Mouse (Mus musculus): ENCODE results near the gene Clrn3. TPM values are rescaled to one million over a fixed set of nuclear protein-coding genes. Genes with fewer than 3 reads are reported as not detected.
A peak's percentile ranks its signal among the peaks of the same experiment; 100 is the strongest.
"Not testable (repeated sequence)": the region's sequence is repeated elsewhere in the genome, so short reads cannot be mapped to it uniquely, and the experiment has no call there.

The Clrn3 gene
- total RNA-seq, 2 experiments from 2014 or later, result not detected

DNA sequence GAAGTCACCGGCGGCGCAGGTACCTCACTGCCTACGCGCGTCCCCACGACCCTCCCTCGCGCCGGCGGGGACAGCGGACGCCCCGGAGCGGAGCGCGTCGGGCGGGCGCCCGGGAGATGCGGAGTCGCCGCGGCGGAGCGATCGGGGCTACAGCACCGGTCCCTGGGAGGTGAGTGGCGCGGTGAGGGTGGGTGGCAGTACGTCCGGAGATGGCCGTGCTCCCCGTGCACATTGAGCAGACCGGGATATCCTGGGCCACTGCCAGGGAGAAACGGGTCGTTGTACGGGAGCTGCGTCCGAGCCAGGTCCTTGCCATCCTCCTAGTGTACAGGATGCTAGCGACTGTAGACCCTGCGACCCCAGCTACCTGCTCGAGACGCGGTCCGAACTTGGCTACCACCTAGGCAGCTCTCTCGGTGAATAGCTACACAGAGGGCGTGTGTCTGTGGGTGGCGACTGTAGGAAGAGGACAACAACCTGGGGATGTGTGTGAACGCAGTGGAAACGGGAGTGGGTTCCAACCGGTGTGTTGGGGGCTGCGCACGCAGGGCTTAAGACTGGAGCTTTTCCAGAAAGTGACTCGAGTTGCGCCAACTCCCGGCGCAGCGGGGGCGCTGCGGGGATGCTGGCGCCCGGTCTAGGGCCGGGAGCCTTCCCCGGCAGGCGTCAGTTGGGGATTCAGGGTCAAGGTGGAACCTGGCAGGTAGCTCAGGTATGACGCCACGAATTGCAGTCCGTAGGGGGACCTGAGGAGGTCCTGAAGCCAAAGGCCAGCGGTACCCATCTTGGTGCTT, 9.7 kb upstream of the Clrn3 start:
- intact Hi-C loops (cut with DNase I), result loop anchor here (1.0 to 5.0 kb wide), 4 partner anchors 44 to 199 kb away; no protein-coding TSS in a partner anchor
- DNase-seq (ENCODE audit: low spot score in 2 of 2), result peak; percentile 49 to 58

DNA sequence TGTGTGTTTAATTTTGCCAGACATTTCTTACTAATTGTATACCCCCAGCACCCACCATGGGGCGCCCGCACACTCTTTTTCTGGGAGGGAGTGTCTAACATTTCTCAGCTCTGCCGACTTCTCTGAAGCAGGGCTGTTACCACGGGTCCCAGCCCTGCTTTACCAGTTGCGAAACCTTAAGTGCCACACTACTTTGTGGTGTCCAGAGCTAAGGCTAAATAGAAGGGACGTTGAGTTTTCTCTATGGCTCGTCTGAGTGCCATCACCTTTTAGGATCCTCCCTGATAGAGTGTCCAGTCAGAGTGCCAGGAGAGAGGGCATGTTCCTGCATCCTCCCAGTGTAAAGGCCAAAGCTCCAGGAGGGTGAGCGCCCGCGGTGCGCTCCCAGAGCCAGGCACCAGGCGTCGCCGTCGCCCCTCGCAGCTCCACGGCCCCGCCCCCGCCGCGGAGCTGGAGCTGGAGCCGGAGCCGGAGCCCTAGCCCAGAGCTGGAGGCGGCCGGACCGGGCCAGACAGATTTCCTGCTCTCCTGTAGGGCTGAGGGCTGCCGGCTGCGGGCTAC, 9.0 kb upstream of the Clrn3 start, which contains the start of gene Ptpre:
TSS of gene Ptpre (plus strand) at position 141 of the 561 bp plus-strand sequence.
- intact Hi-C loops (cut with DNase I), result loop anchor here (1.0 to 5.0 kb wide), 4 partner anchors 45 to 200 kb away; no protein-coding TSS in a partner anchor
- peak; percentile 87 to 93 for DNase-seq (ENCODE audit: low spot score in 2 of 2)

DNA sequence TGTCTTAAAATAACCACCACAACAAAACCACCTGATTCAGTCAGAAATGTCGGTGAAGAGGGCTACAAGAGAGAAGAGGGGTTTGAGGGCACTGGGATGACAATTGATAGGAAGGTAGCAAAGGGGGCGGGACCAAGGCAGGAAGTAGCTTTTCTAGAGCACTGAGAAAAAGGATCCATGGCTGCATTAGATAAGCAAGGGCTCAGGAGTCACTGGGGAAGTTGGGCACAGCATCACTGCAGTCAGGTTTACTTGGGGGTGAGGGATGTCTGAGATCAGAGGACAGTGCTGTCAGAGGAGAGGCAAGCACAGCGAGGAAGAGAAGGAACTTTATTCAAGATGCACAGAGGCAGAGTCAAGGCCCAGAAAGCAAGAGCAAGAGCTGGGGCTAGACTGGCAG, 7.5 kb upstream of the Clrn3 start:
- no peak for DNase-seq (ENCODE audit: low spot score in 2 of 2)
- intact Hi-C loops (cut with DNase I), result loop anchor here (5.0 kb wide), 2 partner anchors 46 to 201 kb away; no protein-coding TSS in a partner anchor

GRCm38 (mm10) chr7:135534548-135535189, 6.2 kb upstream of the Clrn3 start:
- DNase-seq (ENCODE audit: low spot score in 2 of 2), result no peak
- intact Hi-C loops (cut with DNase I), result loop anchor here (5.0 kb wide), 2 partner anchors 48 to 203 kb away; no protein-coding TSS in a partner anchor

DNA sequence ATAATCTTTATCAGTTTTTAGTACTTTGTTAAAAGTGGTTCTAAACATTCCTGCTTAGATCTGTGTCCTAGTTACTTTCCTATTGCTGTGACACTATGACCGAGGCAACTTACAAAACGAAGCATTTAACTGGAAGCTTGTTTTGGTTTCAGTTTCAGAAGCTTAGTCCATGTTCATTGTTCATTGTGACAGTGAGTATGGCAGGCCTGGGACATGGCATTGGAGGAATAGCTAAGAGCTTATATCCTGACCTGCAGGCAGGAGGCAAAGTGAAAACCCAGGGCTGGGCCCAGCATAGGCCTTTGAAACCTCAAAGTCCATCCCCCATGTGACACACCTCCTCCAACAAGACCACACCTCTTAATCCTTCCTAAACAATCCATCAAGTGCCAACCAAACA, 614 bp upstream of the Clrn3 start:
- intact Hi-C loops (cut with DNase I), result no loop called here
- DNase-seq (ENCODE audit: low spot score in 2 of 2), result no peak

DNA sequence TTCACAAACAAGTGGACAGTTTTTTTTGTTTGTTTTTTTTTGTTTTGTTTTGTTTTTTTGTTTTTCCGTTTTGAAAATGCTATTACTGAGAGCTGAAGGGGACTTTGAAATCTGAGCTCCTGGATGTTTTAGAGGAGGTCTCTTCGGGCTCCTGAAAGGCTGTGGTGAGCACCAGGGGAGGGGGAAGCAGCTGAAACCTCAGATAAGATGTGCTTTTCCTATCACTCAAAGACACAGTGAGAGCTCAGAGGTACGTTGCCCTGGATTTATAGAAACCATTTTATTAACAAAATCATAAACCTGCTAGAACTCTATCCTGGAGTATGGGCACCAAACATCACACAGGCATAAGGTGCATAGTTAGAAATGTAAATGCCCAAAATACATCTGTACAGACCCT, 1.3 kb downstream of the Clrn3 start:
- no peak for DNase-seq (ENCODE audit: low spot score in 2 of 2)
- intact Hi-C loops (cut with DNase I), result no loop called here

GRCm38 (mm10) chr7:135526574-135527152, 1.8 kb downstream of the Clrn3 start:
- DNase-seq (ENCODE audit: low spot score in 2 of 2), result no peak
- intact Hi-C loops (cut with DNase I), result no loop called here

DNA sequence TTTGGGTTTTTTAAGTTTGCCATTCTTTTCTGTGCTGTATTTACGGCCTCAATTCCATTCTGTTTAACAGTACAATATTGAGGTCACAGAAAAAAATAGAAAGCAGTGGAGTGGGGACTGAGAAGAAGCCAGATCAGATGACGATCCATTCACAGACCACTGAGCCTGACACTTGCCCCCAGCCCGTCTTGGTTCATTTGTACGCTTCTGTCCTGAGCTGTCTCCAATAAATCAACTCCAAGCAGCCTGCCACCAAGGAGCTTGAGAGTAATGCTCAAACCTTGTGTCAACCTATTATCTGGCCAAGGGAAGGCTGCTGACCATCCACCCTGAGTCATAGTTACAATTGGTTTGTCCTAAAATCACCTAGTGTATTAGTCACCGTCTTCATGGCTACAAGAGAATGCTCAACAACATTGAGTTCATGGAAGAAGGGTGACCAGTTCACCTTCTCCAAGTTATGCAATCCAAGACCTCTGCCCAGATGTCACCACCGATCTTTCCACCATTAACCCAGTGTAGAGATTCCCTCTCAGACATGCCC, 4.0 kb downstream of the Clrn3 start:
- intact Hi-C loops (cut with DNase I), result no loop called here
- no peak for DNase-seq (ENCODE audit: low spot score in 2 of 2)

GRCm38 (mm10) chr7:135523981-135524380, 4.5 kb downstream of the Clrn3 start:
- intact Hi-C loops (cut with DNase I), result no loop called here
- no peak for DNase-seq (ENCODE audit: low spot score in 2 of 2)

DNA sequence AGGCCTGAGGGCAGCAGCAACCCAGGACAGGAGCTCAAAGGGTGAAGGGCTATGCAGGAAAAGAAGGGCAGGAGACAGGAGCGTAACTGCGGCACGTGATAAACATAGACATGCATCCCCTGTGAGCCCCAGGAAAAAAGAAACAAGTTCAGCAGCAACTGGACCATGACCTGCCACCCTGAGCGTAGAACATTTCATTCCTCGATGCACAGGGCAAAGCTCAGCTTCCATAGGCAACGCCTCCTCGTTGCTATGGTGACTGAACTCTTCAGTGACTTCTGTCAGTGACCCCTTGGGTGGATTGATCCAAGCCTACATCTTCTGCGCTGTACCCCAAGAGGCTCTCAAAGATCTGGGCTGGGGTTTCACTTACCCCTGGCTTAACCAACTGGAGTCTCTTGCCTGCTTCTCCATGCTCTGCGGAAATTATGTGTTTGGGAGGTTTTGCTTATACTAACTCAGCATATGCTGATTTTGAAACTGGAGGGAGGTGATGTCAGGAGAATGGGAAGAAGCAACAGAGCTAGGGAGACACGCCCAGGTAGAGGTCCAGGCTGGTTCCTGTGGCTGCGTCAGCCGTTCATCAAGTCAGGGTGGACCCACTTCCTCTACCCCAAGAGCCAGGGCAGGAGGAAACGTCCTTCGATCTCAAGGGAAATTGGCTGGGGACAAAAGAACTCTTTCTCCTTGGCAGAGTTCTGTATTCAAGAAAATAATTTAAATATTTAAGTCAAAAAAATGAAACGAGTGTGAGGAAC, 6.5 kb downstream of the Clrn3 start:
- intact Hi-C loops (cut with DNase I), result no loop called here
- no peak for DNase-seq (ENCODE audit: low spot score in 2 of 2)

DNA sequence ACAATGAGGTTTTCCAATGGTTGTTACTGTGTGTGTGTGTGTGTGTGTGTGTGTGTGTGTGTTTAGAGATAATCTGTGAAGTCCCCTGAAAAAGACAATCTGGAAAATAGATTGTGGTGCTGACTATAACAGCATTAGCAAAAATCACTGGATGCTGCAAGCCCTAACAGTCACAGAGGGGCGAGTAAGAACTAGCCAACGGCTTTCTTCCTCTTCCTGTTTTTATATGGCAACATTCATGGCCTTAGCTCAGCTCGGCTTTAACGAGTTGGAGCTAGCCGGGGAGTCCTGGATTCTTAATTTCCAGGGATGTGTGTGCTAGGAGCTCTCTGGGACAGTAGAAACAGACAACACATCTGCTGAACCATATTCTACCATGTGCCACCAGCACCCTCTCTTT, 8.2 kb downstream of the Clrn3 start:
- intact Hi-C loops (cut with DNase I), result no loop called here
- no peak for DNase-seq (ENCODE audit: low spot score in 2 of 2)

GRCm38 (mm10) chr7:135517191-135517590, 11.3 kb downstream of the Clrn3 start:
- DNase-seq (ENCODE audit: low spot score in 2 of 2), result no peak
- intact Hi-C loops (cut with DNase I), result no loop called here

DNA sequence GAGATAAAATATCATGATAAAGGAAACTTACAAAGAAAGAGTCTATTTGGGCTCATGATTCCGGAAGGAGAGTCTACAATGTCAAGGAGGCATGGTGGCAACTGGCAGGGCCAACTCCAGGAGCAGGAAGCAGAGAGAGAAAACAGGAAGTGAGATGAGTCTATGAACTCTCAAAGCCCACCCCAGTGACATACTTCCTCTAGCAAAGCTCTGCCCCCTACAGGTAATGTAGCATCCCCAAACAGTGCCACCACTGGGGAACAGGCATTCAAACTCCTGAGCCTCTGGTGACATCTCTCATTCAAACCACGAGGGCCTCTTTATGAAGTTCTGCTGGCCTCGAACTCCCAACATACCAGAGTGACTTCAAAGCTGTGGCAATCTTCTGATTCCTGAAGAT, 16.7 kb downstream of the Clrn3 start:
- no peak for DNase-seq (ENCODE audit: low spot score in 2 of 2)
- intact Hi-C loops (cut with DNase I), result no loop called here

- intact Hi-C loops (cut with DNase I), result no loop called here
- no peak for DNase-seq (ENCODE audit: low spot score in 2 of 2)
These were observed 18.0 kb downstream of the Clrn3 start for GRCm38 (mm10) chr7:135510431-135510830.

- intact Hi-C loops (cut with DNase I), result no loop called here
- DNase-seq (ENCODE audit: low spot score in 2 of 2), result peak in 1 of 2 experiments; percentile 20
These were observed 19.2 kb downstream of the Clrn3 start for GRCm38 (mm10) chr7:135509272-135509671.

DNA sequence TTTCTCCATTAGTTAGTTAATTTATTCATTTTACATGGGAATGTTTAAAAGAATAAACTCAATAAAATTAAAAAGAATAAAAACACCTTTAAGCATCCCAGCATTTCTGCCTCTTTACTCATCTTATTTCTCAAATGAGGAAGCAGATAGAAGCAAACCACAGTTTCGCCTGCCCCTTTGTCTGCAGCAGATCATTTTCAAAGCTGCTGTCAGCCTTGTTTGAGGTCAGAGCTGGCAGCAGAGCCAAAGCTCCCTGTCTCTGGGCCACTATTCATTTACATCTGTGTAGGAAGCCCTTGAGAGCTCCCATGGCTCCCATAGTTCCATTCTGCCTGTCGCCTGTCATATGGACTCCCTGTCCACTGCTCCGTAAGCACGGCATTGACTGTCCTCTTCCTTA, 19.9 kb downstream of the Clrn3 start:
- intact Hi-C loops (cut with DNase I), result no loop called here
- DNase-seq (ENCODE audit: low spot score in 2 of 2), result no peak

GRCm38 (mm10) chr7:135506506-135506905, 21.9 kb downstream of the Clrn3 start:
- DNase-seq (ENCODE audit: low spot score in 2 of 2); intact Hi-C loops (cut with DNase I): not testable (repeated sequence)

DNA sequence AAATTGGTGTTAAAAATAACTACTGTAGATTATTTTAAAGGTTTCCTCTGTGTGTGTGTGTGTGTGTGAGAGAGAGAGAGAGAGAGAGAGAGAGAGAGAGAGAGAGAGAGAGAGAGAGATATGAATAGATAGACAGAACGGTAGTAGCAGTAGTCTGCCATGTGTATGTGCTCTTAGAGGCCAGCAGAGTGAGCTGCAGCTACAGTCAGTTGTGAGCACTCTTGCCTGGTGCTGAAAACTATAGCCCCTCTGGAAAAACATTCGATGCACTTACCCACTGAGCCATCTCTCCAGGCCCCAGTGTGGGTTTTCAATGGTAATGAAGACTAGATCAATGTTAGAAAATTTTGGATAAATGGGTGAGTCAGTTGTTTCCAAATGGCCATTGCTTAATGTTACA, 29.1 kb downstream of the Clrn3 start:
- intact Hi-C loops (cut with DNase I), result loop anchor here (5.0 kb wide), 1 partner anchor 238 kb away; no protein-coding TSS in a partner anchor

GRCm38 (mm10) chr7:135498565-135499186, 29.8 kb downstream of the Clrn3 start:
- intact Hi-C loops (cut with DNase I), result loop anchor here (5.0 kb wide), 1 partner anchor 239 kb away; no protein-coding TSS in a partner anchor
- no peak for DNase-seq (ENCODE audit: low spot score in 2 of 2)

More for the DNA sequence above, 29.1 kb downstream of the Clrn3 start:
- DNase-seq (ENCODE audit: low spot score in 2 of 2), result no peak
